Mouse (Mus musculus) liver, embryonic 14.5 days (tissue): Measurements from ENCODE around the gene Bbip1.

Source experiments
- CTCF ChIP-seq: IDR thresholded peaks from 2 replicates; pipeline ENCODE4 v1.5.1; 2016; ENCODE audit warnings: antibody characterized with exemption, low read depth, control low read depth
- EP300 ChIP-seq: IDR thresholded peaks from 2 replicates; pipeline ENCODE4 v1.6.1; 2016; ENCODE audit warnings: antibody characterized with exemption, low read depth

DNA sequence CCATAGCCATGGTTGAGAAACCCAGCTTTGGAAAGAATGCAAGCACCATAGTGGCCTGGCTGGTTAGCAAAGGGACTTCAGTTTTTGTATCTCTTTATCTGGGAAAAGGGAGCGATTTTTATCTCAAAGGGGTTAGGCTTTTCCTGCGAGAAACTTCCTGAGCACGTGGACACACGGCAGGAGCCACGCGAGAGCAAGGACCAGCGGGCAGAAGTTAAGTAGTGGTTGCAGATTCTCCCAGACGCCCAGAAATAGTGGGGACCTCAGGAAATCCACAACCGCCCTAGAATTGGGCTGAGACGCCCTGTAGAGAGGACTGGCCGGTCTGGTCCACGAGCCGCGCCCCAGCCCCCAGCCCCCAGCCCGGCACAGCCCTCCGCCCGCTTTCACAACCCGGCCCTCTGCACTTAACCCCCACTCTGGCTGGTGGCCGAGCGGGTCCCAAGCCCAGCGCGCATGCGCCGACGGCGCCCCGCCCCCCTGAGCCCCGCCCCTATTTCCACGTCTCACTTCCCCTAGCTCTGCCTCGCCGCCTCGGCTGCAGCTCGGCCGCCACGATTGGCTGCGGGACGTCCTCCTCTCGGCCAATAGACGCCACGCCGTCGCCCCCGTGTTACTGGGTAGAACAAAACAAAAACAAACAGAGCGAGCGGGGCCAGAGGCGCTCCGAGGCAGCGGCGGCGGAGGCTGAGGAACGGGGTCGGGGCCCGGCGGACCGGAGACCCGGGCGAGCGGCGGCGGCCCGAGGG, 41.5 kb downstream of the Bbip1 start:
- no peak for TF ChIP-seq EP300
- peak; percentile 8; the same call in 1 of the 2 replicates for TF ChIP-seq CTCF
